In genomic region chr14:44086588-44086987, GRCm38 (mm10) we compare ENCODE assay signal across 14 mouse cellular contexts. TPM values are rescaled to one million over a fixed set of nuclear protein-coding genes. Genes with fewer than 3 reads are reported as not detected.
"Had no signal": no experiment of that assay in that cellular context is flagged by ENCODE, and none has a peak within 500 bp of the region (broad histone marks: within the 10 kb centered on the region; RNA-seq: fewer than 3 reads in every experiment).

No protein-coding gene starts in this region.

RNA-seq across cellular contexts. Expression of gene Ear2, which starts 15.9 kb away (rescaled TPM):
- total RNA-seq: hindbrain, postnatal 0 days; layer of hippocampus, adult 18-20 months; layer of hippocampus, adult 2 months; layer of hippocampus, adult 8-10 months; layer of hippocampus, postnatal 10 days; layer of hippocampus, postnatal 14 days; layer of hippocampus, postnatal 25 days; layer of hippocampus, postnatal 36 days had no signal

RNA-seq across cellular contexts. Expression of gene Gm3327, which starts 37.1 kb away (rescaled TPM):
- total RNA-seq: heart, postnatal 10 days; heart, postnatal 14 days; heart, postnatal 25 days; heart, postnatal 36 days; heart, postnatal 4 days; hematopoietic stem cell, adult 5-6 weeks; hindbrain, postnatal 0 days; layer of hippocampus, adult 18-20 months; layer of hippocampus, adult 2 months; layer of hippocampus, adult 8-10 months; layer of hippocampus, postnatal 10 days; layer of hippocampus, postnatal 14 days; layer of hippocampus, postnatal 25 days; layer of hippocampus, postnatal 36 days had no signal
